Mouse (Mus musculus): ENCODE results near the gene Trim16. TPM values are rescaled to one million over a fixed set of nuclear protein-coding genes. Genes with fewer than 3 reads are reported as not detected.
A peak's percentile ranks its signal among the peaks of the same experiment; 100 is the strongest.

The Trim16 gene
- total RNA-seq (2021), result 1 to 10 TPM; 2.4 to 2.6 TPM
- long read RNA-seq, experiment 1, partial matches to known transcripts, result 0 of 4 reads
- long read RNA-seq, experiment 1, other reads (novel, unspliced or antisense), result 1 of 4 reads
- long read RNA-seq, experiment 2, partial matches to known transcripts, result 0 of 4 reads
- long read RNA-seq, experiment 2, other reads (novel, unspliced or antisense), result 0 of 4 reads

DNA sequence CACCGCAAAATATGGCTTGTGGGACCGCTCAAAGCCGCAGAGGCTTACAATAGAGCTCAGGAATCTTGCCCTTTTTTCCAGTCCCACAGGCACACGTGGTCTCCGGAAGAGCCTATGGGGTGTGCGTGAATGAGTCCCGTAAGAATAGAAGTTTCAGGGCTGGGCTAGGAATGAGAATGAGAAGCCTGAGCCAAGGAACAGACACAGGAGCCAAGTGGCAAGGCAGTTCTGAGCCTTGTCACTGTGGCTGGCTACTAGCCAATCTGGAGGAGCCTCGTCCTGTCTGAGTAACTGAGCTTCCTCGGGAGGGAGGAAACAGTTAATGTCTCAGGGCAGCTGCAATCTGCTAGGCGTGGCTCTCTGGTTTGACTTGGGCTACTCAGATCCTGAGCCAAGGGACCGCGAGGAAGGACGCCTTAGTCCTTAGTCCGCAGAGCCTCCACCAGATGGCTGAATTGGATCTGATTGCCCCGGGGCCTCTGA lies at the start of gene Trim16:
TSS of gene Trim16 (plus strand) at position 173 of the 483 bp plus-strand sequence.
- peak; percentile 26 to 28 for DNase-seq (ENCODE audit: low spot score in 2 of 2)

DNA sequence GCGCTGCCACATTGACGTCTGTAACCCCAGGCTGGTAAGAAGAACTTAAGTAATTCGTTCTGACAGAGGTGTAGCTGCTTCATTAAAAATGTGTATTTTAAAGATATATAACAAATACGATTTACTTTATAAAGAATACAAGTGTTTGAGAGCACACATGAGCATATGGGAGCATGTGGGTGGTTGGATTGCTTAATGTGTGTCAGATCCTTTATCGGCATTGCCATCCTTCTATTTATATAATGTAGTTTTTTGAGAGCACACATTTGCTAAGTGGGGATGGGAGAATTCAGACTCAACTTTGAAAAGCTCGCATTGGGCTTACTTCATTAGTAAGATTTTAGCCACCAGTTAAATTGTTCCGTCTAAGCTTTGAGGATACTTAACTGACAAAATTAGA lies 43.5 kb upstream of the Trim16 start:
- peak in 1 of 2 experiments; percentile 11 for DNase-seq (ENCODE audit: low spot score in 2 of 2)

- DNase-seq (ENCODE audit: low spot score in 2 of 2), result peak; percentile 91 to 92
These were observed 31.0 kb upstream of the Trim16 start, which contains the start of gene Zfp286 for GRCm38 (mm10) chr11:62788935-62789616. Gene Zfp286 (minus strand): TSS chr11:62789462.

DNA sequence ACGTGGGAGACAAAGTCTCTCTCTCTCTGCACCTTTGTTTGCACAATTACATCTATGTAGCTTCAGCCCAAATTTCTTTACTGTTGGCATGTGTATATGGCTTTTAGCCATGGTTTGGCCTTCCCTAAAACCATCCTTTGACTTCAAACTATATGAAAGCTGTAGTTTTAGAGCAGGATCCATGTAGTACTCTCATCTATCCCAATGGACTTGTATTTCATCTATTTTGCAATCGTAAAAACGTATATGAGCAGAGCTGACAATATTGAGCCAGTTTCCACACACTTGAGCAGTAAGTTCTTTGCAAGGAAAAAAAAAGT lies 30.5 kb upstream of the Trim16 start:
- DNase-seq (ENCODE audit: low spot score in 2 of 2), result no peak

DNA sequence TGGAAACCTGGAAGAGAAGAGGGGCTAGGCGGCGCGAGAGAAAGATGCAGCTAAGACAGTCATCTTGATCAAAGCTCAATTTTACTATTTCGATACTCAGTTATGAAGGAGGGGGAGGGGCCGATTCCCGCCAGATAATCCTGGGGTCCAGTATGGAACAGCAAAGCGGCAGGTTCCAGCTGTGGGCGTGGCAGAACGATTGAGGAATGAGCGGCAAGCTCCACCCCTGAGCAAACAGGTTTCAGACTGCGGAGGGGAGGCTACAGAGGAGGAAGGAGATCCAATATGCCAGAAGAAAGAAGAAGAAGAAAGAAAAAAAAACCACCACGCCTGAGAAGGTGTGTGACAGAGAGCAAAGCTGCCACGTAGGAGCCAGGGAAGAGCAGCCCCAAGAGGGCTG lies 15.9 kb upstream of the Trim16 start:
- no peak for DNase-seq (ENCODE audit: low spot score in 2 of 2)

GRCm38 (mm10) chr11:62807965-62808364 lies 12.1 kb upstream of the Trim16 start:
- no peak for DNase-seq (ENCODE audit: low spot score in 2 of 2)

DNA sequence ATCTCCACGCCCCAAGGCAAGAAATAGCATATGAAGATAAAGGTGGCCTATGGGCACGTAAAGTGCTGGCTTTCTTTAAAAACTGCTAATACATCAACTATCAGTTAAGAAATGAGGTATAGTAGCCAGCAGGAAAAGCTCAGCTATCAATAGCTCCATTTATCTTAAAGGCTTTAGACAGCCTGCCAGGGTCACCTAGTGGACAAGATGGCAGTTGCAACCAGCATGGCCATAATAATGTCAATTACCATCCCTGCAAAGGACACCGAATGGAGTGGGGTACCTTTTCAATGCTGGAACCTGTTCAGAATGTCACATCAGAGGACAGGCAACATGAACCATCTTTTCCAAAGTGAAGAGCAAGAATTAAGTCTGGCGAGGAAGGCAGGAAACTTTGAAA lies 10.8 kb upstream of the Trim16 start:
- no peak for DNase-seq (ENCODE audit: low spot score in 2 of 2)

- DNase-seq (ENCODE audit: low spot score in 2 of 2), result no peak
These were observed 7.8 kb upstream of the Trim16 start for GRCm38 (mm10) chr11:62812268-62812667.

- DNase-seq (ENCODE audit: low spot score in 2 of 2), result no peak
These were observed 6.5 kb upstream of the Trim16 start for GRCm38 (mm10) chr11:62813497-62813896.

GRCm38 (mm10) chr11:62813970-62814624 lies 5.9 kb upstream of the Trim16 start:
- no peak for DNase-seq (ENCODE audit: low spot score in 2 of 2)

GRCm38 (mm10) chr11:62814625-62815024 lies 5.4 kb upstream of the Trim16 start:
- DNase-seq (ENCODE audit: low spot score in 2 of 2), result no peak

GRCm38 (mm10) chr11:62815438-62815837 lies 4.6 kb upstream of the Trim16 start:
- DNase-seq (ENCODE audit: low spot score in 2 of 2), result no peak

GRCm38 (mm10) chr11:62816591-62816990 lies 3.4 kb upstream of the Trim16 start:
- DNase-seq (ENCODE audit: low spot score in 2 of 2), result no peak

DNA sequence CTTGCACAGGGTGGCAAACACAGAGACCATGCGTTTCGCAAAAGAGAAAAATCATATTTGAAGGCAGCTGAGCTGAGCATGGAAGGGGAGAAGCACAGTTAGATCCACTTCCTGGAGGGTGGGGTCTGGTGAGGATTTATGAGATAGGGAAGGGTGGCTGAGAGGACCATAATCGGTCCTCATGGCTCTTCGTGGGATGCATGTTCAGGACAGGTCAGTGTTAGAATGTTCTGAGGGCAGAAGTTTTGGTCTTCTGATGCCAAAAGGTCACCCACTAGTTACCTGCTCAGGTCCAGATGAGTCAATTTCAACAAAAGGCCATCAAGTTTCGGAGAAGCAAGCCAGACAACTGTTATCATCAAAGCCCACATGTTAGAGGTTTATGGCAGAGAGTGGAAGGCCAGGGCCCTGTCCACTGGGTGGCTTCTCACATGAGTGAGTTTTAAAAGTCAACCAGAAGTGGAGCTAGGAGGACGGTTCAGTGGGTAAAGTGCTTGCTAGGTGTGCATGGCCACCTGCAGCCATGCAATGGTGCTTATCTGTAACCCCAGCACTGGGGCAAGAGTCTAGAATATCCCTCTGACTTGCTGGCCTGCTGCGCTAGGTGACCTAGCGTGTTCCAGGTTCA lies 858 bp upstream of the Trim16 start:
- no peak for DNase-seq (ENCODE audit: low spot score in 2 of 2)

DNA sequence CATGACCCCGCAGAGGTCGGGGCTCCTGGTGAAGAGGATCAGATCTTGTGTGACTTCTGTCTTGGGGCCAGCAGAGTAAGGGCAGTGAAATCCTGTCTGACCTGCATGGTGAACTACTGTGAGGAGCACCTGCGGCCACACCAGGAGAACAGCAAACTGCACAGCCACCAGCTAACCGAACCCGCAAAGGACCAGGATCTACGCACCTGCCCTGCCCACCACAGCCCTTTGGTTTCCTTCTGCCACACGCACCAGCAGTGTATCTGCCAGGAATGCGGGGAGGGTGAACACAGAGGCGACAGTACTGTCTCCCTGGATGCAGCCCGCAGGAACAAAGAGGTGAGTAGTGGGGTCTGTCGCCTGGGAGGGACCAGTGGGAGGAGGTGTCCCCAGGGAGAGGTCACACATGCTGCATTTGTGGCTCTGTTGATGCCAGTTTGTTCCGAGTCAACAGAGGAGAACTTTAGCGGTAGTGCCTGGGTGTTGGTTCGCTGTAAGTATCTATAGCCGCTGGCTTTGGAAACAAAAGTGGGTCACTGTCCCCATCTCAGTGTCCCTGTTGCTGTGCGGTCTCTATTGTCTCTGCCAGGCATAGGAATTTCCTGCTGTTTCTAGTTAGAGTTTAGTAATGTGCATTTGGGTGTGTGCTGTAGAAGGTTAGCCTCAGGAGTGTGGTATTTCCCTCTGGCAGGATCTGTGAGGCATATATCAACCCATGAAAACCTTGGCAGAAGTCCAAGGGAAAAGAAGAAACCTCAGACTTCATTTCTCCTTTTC lies 818 bp downstream of the Trim16 start:
- peak in 1 of 2 experiments; percentile 4 for DNase-seq (ENCODE audit: low spot score in 2 of 2)

DNA sequence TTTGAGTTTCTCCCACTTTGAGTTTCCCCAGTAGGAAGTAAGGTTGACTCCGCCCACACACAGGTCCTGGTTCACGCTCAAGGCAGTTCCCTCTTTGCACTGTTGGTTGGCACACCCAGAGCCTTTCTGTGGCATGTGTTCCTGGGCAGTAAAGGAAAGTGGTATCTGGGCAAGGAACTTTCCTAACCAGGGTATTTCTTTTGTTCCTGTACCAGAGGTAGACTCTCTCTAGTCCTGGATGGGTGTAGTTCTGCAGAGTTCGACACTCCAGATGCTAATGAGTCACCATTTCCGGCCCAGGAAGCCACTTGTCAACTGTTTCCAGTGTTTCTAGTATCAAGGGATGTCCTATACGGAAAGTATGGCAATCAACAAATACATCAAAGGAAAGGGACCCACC lies 1.9 kb downstream of the Trim16 start:
- no peak for DNase-seq (ENCODE audit: low spot score in 2 of 2)

DNA sequence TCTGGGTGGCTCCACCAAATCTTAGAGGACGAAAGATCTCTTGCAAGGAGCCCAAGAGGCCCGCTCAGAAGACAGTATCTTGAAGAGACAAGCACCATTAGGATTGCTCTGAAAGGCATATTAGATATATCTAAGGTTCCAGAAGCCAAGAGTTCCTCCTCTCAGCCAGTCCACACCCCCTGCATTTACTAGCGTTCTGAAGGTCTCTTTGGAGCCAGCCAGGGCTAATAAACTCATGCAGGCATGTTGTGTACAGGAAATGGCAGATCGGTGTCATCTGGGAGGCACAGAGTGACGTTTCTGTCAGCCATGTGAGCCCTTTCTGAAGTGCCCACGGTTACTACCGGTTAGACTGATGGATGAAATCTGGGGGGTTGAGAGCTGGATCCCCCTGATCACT lies 4.2 kb downstream of the Trim16 start:
- no peak for DNase-seq (ENCODE audit: low spot score in 2 of 2)

DNA sequence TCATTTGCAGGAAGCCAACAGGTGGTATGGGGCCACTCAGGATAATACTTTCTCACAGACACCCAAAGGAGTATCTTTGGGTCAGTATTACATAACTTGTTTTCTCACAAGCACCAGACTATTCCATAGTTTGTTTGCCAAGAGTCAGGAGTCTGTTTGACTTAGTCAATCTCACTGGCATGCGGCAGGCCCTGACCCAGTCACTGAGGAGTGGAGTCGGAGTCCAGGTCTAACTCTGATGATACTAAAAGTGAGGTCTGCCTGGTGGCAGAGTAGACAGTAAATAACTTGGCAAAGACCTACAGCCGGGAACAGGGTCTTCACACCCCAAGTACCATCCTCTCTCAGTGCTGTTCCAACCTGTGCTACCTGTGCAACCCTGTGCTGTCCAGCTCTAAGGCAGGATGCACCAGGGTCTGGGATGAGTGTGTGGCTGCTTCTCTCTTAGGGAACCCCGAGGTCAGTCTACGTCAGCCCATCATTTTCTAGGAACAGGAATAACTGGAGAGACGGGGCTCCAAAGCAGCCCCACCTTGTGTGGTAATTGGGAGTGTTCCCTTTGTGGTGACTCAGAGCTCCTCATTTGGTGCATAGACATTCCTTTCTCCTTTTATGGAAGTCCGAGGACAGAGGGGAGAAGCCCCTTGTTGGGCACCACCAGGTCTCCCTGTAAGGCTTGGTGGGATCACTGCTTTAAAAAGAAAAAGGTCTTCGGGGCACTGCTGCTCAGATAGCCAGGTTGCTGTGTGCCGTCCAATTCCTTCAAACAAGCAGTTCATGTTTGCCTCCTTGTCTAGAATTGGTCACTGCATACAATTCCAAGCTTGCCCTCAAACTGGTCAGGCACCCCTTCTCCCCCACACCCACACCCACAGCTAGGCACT lies 5.4 kb downstream of the Trim16 start:
- no peak for DNase-seq (ENCODE audit: low spot score in 2 of 2)

- DNase-seq (ENCODE audit: low spot score in 2 of 2), result no peak
These were observed 6.2 kb downstream of the Trim16 start for GRCm38 (mm10) chr11:62826106-62826733.

DNA sequence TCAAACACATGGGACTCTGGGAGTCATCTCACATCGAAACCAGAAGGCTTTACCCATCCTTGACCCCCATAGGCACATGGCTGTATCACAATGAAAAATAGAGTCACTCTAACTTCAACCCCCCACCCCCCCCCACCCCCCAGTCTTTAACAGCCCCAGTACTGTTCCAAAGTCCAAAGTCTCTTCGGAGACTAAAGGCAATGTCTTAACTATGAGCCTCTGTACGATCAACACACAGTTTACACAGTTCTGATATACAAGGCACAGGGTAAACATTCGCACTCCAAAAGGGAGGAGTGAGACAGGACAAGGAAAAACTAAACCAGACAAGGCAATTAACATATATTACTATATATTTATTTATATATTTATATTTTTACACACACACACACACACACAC lies 7.1 kb downstream of the Trim16 start:
- DNase-seq (ENCODE audit: low spot score in 2 of 2), result no peak
